Mouse (Mus musculus) gastrocnemius, postnatal 14 days (tissue): ENCODE data around the gene Cdc14a. TPM values are rescaled to one million over a fixed set of nuclear protein-coding genes. Genes with fewer than 3 reads are reported as not detected.

Experiments
- DNase-seq: peaks from one replicate; pipeline ENCODE4 v3.0.0; 2021; ENCODE audit warnings: mixed read lengths
- intact Hi-C: fragments of 180-260 bp; cut with DNase I; formaldehyde crosslinking; loops from one replicate; pipeline ENCODE4 v1.15.1; 2025; ENCODE audit warnings: low total_unique reads
- total RNA-seq, 2 experiments: library from RNA; stranded (reverse); gene quantifications; 2 replicates each; pipeline ENCODE4 v1.2.3; 2021

Cdc14a gene
- total RNA-seq, 2 experiments from 2014 or later = 17.0 to 23.9 TPM

DNA sequence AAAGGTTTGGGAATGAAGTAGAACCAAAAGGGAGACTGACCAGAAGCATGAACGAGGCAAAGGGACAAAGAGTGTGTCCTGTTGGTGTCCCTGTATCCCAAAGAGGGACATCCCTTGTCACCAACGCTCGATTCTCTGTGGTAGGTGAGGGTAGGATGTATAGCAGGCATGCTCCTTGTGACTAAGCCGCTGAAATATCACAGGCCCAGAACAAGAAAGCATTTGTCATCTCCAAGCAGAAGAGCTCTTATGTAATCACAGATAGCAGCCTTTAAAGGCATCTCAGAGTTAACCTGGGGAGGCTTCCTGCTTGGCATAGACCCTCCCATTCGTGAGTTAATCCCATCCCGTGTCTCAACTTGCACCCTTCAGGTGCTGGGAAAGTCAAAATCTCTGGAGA, 179.4 kb downstream of the Cdc14a start:
- intact Hi-C loops = no loop called here
- no peak for DNase-seq

DNA sequence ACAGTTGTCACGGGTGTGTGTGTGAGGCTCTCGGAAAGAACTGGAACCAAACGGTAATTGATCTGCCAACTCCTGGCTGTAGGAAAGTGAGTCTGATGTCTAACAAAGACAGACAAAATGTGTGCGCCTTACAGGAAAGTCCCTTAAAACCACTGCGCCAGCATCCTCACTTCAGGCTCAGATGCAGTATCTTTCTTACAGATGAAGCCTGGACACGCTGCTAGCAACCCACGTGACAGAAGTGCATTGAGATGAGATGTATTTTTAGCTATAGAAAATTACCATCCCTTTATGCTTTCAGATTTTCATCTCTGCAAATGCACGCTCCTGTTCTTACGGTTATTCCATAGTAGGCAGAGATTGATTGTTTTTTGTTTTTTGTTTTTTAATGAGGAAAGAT, 181.1 kb downstream of the Cdc14a start:
- DNase-seq = no peak
- intact Hi-C loops = no loop called here

DNA sequence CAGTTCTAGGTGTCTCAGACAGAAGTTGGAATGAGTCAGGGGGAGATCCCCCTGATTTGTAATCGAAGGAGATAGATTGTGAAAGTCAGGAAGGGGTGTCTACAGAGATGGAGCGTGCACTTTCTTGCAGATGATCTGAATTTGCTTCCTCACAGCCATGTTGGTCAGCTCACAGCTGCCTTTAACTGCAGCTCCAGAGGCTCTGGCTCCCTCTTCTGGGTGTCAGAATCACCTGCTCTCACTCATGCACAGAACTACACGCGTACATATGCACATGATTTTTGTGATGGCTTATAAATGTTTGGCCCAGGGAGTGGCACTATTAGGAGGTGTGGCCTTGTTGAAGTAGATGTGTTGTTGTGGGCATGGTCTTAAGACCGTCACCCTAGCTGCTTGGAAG, 186.3 kb downstream of the Cdc14a start:
- intact Hi-C loops = no loop called here

GRCm38 (mm10) chr3:116236856-116237255, 187.0 kb downstream of the Cdc14a start:
- intact Hi-C loops = no loop called here
- DNase-seq = no peak

More for the DNA sequence above, 186.3 kb downstream of the Cdc14a start:
- no peak for DNase-seq

GRCm38 (mm10) chr3:116233515-116233914, 190.3 kb downstream of the Cdc14a start:
- intact Hi-C loops = no loop called here
- no peak for DNase-seq

GRCm38 (mm10) chr3:116232763-116233162, 191.1 kb downstream of the Cdc14a start:
- no peak for DNase-seq
- intact Hi-C loops = no loop called here

GRCm38 (mm10) chr3:116229336-116229735, 194.5 kb downstream of the Cdc14a start:
- intact Hi-C loops = no loop called here
- DNase-seq = no peak

GRCm38 (mm10) chr3:116228360-116229245, 195.2 kb downstream of the Cdc14a start:
- DNase-seq = no peak
- intact Hi-C loops = no loop called here

- intact Hi-C loops = no loop called here
- DNase-seq = no peak
Measured at GRCm38 (mm10) chr3:116227383-116227782, 196.4 kb downstream of the Cdc14a start.

GRCm38 (mm10) chr3:116226915-116227314, 196.9 kb downstream of the Cdc14a start:
- DNase-seq = no peak
- intact Hi-C loops = no loop called here

Other genes starting within 250 kb of the Cdc14a start
- under 1 TPM; 0.23 to 0.69 TPM for gene Gpr88, start 170.5 kb downstream of the Cdc14a start, total RNA-seq
- 10 to 100 TPM; 23.2 to 24.3 TPM for gene Rtca, start 84.2 kb upstream of the Cdc14a start, total RNA-seq
- 10 to 100 TPM; 26.7 to 28.3 TPM for gene Dbt, start 89.0 kb upstream of the Cdc14a start, total RNA-seq
- gene Lrrc39, start 138.9 kb upstream of the Cdc14a start, total RNA-seq = 10 to 100 TPM; 39.2 to 42.1 TPM
- 1 to 10 TPM; 3.0 to 3.4 TPM for gene Sass6, start 170.9 kb upstream of the Cdc14a start, total RNA-seq
- gene Trmt13, start 190.6 kb upstream of the Cdc14a start, total RNA-seq = 1 to 10 TPM; 4.7 to 5.3 TPM
- 10 to 100 TPM; 13.4 to 14.3 TPM for gene Mfsd14a, start 238.6 kb upstream of the Cdc14a start, total RNA-seq